Mouse (Mus musculus): ENCODE results near the gene B3gnt3. TPM values are rescaled to one million over a fixed set of nuclear protein-coding genes. Genes with fewer than 3 reads are reported as not detected.
"Not testable (repeated sequence)": the region's sequence is repeated elsewhere in the genome, so short reads cannot be mapped to it uniquely, and the experiment has no call there.

B3gnt3 gene
- polyA plus RNA-seq, 1 experiment from 2014 or later = 0.64 TPM

DNA sequence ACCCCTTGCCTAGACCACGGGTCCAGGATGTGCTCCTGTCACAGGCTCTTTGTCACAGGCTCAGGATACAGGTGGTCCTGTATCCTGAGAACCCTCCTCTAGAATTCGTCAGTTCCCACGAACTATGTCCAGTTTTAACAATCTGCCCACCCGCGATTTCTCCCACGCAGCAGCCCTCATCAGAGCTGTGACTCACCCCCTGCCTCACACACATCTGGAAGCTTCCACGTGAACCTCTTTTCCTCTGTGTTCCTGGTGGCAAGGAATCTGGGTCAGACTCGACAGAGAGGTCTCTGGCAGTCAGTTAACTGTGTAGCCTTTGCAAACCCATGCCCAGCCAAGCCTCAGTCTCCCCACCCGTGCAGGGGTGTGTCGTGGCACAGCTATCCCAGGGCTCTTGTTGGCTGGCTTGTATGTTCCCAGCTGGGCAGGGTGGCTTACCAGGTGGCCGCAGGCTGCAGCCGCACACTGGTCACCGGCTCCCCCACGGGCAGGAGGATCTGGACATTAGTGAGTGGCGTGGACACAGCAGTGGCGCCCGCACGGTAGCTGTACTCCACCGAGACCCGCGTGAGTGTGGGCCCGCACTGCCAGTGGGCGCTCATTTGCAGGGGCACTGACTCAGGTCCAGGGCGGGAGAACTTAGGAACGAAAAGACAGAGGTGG is 7.7 kb upstream of the B3gnt3 start:
- Histone ChIP-seq H3K4me1 (no peaks in the 10 kb centered on the region), H3K4me2 (replicated peaks) (peak overlapping the region; percentile 19; the same call in 1 of the 2 replicates), H3K27ac (no peak overlapping the region), H3K9ac (no peak overlapping the region), H3K36me3 (no peaks in the 10 kb centered on the region), H3K4me3 (no peak overlapping the region), H3K9me3 (no peaks in the 10 kb centered on the region), H3K27me3 (peaks cover 56% of the 10 kb centered on the region)
- ATAC-seq (ENCODE audit: insufficient number of reproducible peaks, insufficient read depth, low FRiP score, low TSS enrichment) = no peak
- 37% methylated on average over 25 of the region's 25 CpGs for WGBS

DNA sequence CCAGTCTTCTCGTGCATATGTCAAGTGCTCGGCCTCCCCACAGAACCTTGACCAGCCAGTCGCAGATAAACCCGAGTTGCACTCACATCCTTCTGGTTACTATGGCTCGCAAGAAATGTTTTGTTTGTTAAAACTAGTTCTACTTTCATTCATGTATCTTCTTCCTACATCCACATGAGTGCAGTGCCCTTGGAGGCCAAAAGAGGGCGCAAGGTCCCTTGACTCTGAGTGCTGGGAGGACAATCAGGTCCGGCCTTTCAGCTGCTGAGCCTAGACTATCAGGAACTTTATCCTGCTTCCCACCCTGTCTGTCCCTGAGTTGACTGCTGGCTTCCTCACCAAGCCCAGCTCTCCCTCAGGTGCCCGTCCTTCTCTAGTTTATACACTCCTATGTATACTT is 6.3 kb upstream of the B3gnt3 start:
- Histone ChIP-seq H3K9ac (no peak overlapping the region), H3K27me3 (peaks cover 67% of the 10 kb centered on the region), H3K36me3 (no peaks in the 10 kb centered on the region), H3K4me3 (no peak overlapping the region), H3K4me1 (no peaks in the 10 kb centered on the region), H3K27ac (no peak overlapping the region), H3K9me3 (no peaks in the 10 kb centered on the region), H3K4me2 (replicated peaks) (no peak overlapping the region)
- no peak for ATAC-seq (ENCODE audit: insufficient number of reproducible peaks, insufficient read depth, low FRiP score, low TSS enrichment)
- 34% methylated on average over 8 of the region's 8 CpGs for WGBS

DNA sequence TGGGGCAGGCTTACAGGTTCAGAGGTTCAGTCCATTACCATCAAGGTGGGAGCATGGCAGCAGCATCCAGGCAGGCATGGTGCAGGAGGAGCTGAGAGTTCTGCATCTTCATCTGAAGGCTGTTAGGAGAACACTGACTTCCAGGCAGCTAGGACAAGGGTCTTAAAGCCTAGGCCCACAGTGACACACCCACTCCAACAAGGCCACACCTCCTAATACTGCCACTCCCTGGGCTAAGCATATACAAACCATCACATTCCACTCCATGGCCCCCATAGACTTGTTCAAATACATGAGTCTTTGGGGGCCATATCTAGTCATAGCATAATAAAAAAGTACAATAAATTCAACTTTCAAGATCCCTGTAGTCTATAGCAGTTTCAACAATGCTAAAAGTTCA is 1.8 kb upstream of the B3gnt3 start:
- H3K36me3 ChIP-seq; H3K27ac ChIP-seq; H3K4me2 ChIP-seq (replicated peaks); H3K9me3 ChIP-seq; H3K9ac ChIP-seq; H3K4me3 ChIP-seq; H3K4me1 ChIP-seq; ATAC-seq (ENCODE audit: insufficient number of reproducible peaks, insufficient read depth, low FRiP score, low TSS enrichment): not testable (repeated sequence)
- H3K27me3 ChIP-seq = peaks cover 81% of the 10 kb centered on the region

DNA sequence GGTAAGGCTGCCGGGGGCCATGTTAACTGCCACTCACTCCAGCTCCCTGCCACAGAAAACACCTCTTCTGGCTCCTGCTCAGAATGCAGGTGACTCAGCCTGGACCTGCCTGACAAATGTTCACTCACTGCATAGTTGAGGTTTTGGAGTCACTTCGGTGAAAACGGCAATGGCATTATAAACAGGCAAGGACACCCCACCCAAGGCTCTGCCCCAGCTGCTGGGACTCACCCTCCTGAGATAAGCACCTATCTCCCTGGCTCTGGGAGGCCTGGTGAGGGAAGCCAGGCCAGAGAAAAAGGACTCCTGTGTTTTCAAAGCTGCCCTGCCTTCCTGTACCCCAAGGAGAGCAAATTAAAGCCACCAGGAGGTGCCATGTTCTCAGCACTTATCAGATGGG is 1.3 kb upstream of the B3gnt3 start:
- Histone ChIP-seq H3K4me1 (peaks cover 9% of the 10 kb centered on the region; the same call in 1 of the 2 replicates), H3K36me3 (no peaks in the 10 kb centered on the region), H3K4me2 (replicated peaks) (no peak overlapping the region), H3K27ac (no peak overlapping the region), H3K9ac (no peak overlapping the region), H3K27me3 (peaks cover 80% of the 10 kb centered on the region), H3K9me3 (no peaks in the 10 kb centered on the region), H3K4me3 (no peak overlapping the region)
- WGBS = 74% methylated on average over 3 of the region's 3 CpGs
- no peak for ATAC-seq (ENCODE audit: insufficient number of reproducible peaks, insufficient read depth, low FRiP score, low TSS enrichment)

DNA sequence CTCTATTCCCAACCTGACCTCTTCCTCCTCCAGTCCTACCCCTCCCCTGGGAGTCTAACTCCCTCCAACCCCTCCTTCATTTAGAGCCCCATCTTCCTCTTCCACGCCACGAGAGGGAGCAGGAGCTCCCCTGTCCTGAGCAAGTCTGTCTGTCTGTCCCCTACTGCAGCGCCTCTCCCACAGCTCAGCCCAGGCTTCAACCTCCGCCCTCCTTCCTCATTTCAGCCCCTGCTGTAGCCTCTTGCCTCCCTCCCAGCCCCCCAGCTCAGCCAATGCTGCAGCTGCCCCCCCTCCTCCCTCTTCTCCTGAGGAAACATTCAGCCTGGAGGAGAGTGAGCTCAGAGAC is 471 bp upstream of the B3gnt3 start:
- Histone ChIP-seq H3K9me3 (no peaks in the 10 kb centered on the region), H3K36me3 (no peaks in the 10 kb centered on the region), H3K9ac (no peak overlapping the region), H3K4me1 (peaks cover 9% of the 10 kb centered on the region; the same call in 1 of the 2 replicates), H3K27ac (no peak overlapping the region), H3K4me3 (no peak overlapping the region), H3K4me2 (replicated peaks) (no peak overlapping the region), H3K27me3 (peaks cover 79% of the 10 kb centered on the region)
- no peak for ATAC-seq (ENCODE audit: insufficient number of reproducible peaks, insufficient read depth, low FRiP score, low TSS enrichment)
- WGBS = 29% methylated on average over 4 of the region's 4 CpGs

DNA sequence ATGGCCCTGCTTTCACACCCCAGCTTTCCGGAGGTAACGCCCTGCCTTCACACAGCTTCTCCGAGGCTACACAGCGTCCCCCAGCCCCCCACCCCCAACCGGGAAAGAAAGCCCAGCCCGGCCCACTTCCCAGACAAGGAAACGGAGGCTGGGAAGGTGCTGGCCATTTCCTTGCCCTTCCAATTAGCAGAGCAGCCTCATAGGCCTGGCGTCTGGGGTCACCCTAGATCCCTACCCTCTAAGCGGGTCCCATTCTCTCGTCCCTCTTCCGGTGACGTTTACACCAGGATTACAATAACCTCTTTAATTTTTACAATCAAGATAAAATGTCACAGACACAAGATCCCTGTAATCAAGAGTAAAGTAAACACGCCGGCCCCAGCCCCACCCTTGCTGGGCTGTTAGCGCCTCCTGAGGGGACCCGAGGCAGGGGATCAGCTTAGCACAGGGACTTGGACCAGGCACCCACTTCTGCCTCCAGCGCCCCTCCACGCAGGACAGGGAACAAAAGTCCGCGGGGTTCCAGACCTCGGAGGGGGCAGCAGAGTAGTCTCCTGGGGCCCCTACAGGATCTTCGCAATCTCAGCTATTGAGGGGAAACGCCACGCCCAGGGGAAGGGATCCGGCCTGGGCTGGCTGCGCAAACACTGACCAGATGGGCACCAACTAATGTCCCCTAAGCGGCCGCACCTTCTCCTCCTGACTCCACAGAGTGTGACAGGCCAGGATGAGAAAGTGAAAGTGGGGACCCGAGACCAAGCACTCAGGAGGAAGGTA is 908 bp downstream of the B3gnt3 start:
- WGBS = 8% methylated on average over 29 of the region's 29 CpGs
- H3K9ac ChIP-seq = no peak overlapping the region

DNA sequence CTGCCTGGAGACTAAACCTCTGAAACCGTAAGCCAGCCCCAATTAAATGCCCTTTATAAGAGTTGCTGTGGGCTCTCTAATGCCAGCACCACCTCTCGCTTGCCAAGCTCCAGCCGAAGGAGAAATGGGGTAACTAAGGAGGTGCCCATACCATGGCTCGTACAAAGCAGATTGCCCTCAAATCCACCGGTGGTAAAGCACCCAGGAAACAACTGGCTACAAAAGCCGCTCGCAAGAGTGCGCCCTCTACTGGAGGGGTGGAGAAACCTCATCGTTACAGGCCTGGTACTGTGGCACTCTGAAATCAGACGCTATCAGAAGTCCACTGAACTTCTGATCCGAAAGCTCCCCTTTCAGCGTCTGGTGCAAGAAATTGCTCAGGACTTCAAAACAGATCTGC is 6.1 kb downstream of the B3gnt3 start:
- not testable (repeated sequence) for H3K9ac ChIP-seq; H3K4me3 ChIP-seq; H3K27ac ChIP-seq; ATAC-seq (ENCODE audit: insufficient number of reproducible peaks, insufficient read depth, low FRiP score, low TSS enrichment); H3K36me3 ChIP-seq; H3K9me3 ChIP-seq; H3K4me2 ChIP-seq (replicated peaks); H3K4me1 ChIP-seq
- H3K27me3 ChIP-seq = peaks cover 85% of the 10 kb centered on the region
- 65% methylated on average over 12 of the region's 12 CpGs for WGBS

More for the DNA sequence above, 908 bp downstream of the B3gnt3 start:
- Histone ChIP-seq H3K4me3 (peak overlapping the region; percentile 7; the same call in 1 of the 2 replicates), H3K9me3 (no peaks in the 10 kb centered on the region), H3K36me3 (no peaks in the 10 kb centered on the region), H3K4me2 (replicated peaks) (peak overlapping the region; percentile 12; the same call in 1 of the 2 replicates), H3K27ac (no peak overlapping the region), H3K4me1 (peaks cover 9% of the 10 kb centered on the region; the same call in 1 of the 2 replicates), H3K27me3 (peaks cover 79% of the 10 kb centered on the region)
- ATAC-seq (ENCODE audit: insufficient number of reproducible peaks, insufficient read depth, low FRiP score, low TSS enrichment) = no peak

DNA sequence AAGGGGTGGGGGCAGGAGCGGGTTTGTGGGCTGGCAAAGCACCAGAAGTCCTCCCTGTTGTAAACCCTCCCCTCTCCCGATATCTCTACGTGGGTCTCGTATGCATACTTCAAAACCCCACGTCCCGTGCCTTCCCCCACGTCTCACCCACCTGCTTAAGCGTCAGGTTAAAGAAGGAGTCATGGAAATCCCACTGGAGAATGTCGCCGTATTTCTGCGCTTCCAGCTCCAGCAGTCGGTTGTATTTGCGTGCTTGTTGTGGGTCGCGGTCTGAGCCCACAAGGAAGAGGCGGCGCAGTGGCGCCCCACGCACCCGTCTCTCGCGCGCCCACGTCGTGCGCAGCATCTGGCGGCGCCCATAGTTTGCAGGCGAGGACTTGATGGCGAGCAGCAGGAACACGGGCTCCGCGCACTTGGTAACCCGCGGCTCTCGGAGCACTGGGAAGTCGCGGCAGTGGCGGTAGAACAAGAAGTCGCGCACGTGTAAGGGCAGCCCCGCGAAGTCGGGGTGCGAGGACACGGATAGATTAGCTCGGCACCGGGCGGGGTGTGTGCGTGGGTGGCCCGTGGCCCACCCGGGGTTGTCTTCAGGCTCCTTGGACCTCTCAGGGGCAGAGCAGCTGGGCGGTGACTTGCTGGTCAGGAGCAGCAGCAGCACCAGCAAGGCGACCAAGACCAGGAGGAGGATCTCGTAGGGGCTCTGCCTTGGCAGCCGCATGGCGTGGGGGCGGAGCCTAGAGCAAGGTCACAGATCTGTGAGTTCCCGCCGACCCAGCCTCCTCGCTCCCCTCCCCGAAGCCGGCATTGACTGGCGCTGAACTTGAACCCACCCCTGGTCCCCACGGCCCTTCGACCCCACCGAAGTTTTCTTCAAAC is 8.2 kb downstream of the B3gnt3 start:
- peak overlapping the region; percentile 29 for H3K4me2 ChIP-seq (replicated peaks)
- H3K9me3 ChIP-seq = no peaks in the 10 kb centered on the region; the same call in 1 of the 2 replicates
- peak overlapping the region; percentile 17; the same call in 1 of the 2 replicates for H3K4me3 ChIP-seq
- no peak overlapping the region for H3K9ac ChIP-seq
- ATAC-seq (ENCODE audit: insufficient number of reproducible peaks, insufficient read depth, low FRiP score, low TSS enrichment) = no peak; the same call in 1 of the 2 replicates
- H3K27ac ChIP-seq = no peak overlapping the region
- peaks cover 8% of the 10 kb centered on the region; the same call in 1 of the 2 replicates for H3K4me1 ChIP-seq
- no peaks in the 10 kb centered on the region for H3K36me3 ChIP-seq
- WGBS = 9% methylated on average over 68 of the region's 68 CpGs
- peaks cover 90% of the 10 kb centered on the region for H3K27me3 ChIP-seq

DNA sequence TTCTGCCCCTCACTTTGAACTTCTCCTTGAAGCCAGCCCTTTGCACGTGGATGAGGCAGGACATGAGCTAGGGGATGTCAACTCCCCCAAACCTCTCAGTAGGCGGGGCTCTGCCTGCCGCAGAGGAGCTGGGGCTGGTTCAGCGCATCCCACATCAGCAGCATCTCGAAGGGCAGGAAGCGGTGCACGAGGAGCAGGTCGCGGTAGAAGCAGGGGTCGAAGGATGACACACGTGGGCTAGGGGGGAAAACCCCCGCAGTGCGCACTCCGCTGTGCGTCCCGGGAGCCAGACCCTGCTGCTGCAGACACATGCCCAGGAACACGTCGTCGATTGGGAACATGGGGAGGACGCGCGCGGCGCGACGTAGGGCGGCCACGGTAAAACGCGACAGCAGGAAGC is 9.1 kb downstream of the B3gnt3 start:
- Histone ChIP-seq H3K4me1 (peaks cover 12% of the 10 kb centered on the region; the same call in 1 of the 2 replicates), H3K27me3 (peaks cover 92% of the 10 kb centered on the region), H3K4me2 (replicated peaks) (0 out of 2 replicates have a peak overlapping the region, but pooled peaks have one; percentile 7), H3K27ac (no peak overlapping the region), H3K9me3 (no peaks in the 10 kb centered on the region; the same call in 1 of the 2 replicates), H3K4me3 (0 out of 2 replicates have a peak overlapping the region, but pooled peaks have one; percentile 9), H3K36me3 (no peaks in the 10 kb centered on the region), H3K9ac (no peak overlapping the region)
- WGBS = 3% methylated on average over 30 of the region's 30 CpGs
- ATAC-seq (ENCODE audit: insufficient number of reproducible peaks, insufficient read depth, low FRiP score, low TSS enrichment) = no peak

DNA sequence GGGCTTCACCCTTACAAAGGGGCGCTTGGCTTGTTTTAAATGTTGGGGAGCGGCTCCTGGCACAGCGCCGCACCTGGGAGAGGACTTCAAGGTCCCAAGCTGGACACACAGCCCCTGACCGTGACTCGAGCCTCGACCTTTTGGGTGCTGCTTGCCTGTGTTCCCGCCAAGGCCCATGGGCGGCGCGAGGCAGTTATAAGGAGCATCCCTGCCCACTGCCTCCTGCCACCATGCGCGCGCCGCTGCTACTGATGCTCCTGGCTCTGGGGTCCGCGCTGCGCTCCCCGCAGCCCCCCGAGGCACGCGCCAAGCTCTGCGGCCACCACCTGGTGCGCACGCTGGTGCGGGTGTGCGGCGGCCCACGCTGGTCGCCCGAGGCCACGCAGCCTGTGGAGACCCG is 12.6 kb downstream of the B3gnt3 start, which contains the start of gene Insl3:
Gene Insl3 (plus strand): TSS at position 187 of the 400 bp plus-strand sequence.
- H3K9ac ChIP-seq = no peak within 1 kb of the TSS
- H3K4me1 ChIP-seq = peaks cover 26% of the 10 kb centered on the region
- H3K4me3 ChIP-seq = no peak within 1 kb of the TSS
- H3K27me3 ChIP-seq = peaks cover 100% of the 10 kb centered on the region
- 6% methylated on average over 33 of the region's 33 CpGs for WGBS
- no peaks in the 10 kb centered on the region; the same call in 1 of the 2 replicates for H3K9me3 ChIP-seq
- H3K4me2 ChIP-seq (replicated peaks) = no peak within 1 kb of the TSS
- H3K27ac ChIP-seq = no peak within 1 kb of the TSS
- no peaks in the 10 kb centered on the region for H3K36me3 ChIP-seq
- ATAC-seq (ENCODE audit: insufficient number of reproducible peaks, insufficient read depth, low FRiP score, low TSS enrichment) = no peak

DNA sequence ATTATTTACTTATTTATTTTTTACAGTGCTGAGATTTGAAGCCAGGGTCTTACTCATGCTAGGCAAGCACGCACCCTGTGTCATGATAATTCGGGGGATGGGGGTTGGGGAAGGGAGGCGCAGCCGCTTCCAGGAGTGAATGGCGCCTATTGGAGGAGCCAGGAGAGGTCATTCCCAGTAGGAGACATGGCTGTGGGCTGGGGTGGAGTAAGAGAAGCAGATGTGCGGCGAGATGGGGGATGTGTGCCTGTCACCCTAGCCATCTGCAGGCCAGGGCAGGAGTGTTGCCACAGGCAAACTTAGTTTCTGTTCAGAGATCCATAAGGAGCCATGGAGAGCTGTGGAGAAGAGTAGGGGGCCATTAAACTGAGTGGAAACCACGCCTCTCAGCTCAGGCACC is 14.0 kb downstream of the B3gnt3 start:
- Histone ChIP-seq H3K9me3 (no peaks in the 10 kb centered on the region; the same call in 1 of the 2 replicates), H3K27me3 (peaks cover 100% of the 10 kb centered on the region), H3K4me2 (replicated peaks) (no peak overlapping the region), H3K4me1 (peaks cover 18% of the 10 kb centered on the region), H3K9ac (no peak overlapping the region), H3K36me3 (no peaks in the 10 kb centered on the region), H3K27ac (no peak overlapping the region), H3K4me3 (no peak overlapping the region)
- no peak for ATAC-seq (ENCODE audit: insufficient number of reproducible peaks, insufficient read depth, low FRiP score, low TSS enrichment)
- 2% methylated on average over 8 of the region's 8 CpGs for WGBS

Measured in embryonic facial prominence, embryonic 12.5 days (tissue).